14 mouse cellular contexts compared by ENCODE assay signal in genomic region chr2:57225236-57225635, GRCm38 (mm10). TPM values are rescaled to one million over a fixed set of nuclear protein-coding genes. Genes with fewer than 3 reads are reported as not detected.
A peak's percentile ranks its signal among the peaks of the same experiment; 100 is the strongest.
DNase-seq lines count a peak whose midpoint lies in the region; ATAC-seq and TF ChIP-seq lines count a peak whose summit lies in the region.
"Had no signal": no experiment of that assay in that cellular context is flagged by ENCODE, and none has a peak within 500 bp of the region (broad histone marks: within the 10 kb centered on the region; RNA-seq: fewer than 3 reads in every experiment).

No protein-coding gene starts in this region.

- peak; percentile 15 for DNase-seq in kidney, postnatal 0 days (ENCODE audit: low spot score)
- no peak for DNase-seq in kidney, postnatal 4 days
- DNase-seq in midbrain, embryonic 14.5 days, result peak; percentile 18
- peak; percentile 64 for DNase-seq in brain, embryonic 14.5 days (ENCODE audit: low read depth)
- DNase-seq in stomach, postnatal 0 days (ENCODE audit: low spot score), result peak; percentile 37
- no peak for DNase-seq in layer of hippocampus, adult 9-10 months (ENCODE audit: low spot score)
- DNase-seq: adrenal gland, postnatal 25 days; kidney, adult 8-10 months; thymus, postnatal 36 days had no signal

- no peaks in the 10 kb centered on the region for H3K9me3 ChIP-seq in kidney, postnatal 0 days (replicated peaks; ENCODE audit: low read length)
- H3K9me3 ChIP-seq in midbrain, embryonic 14.5 days (ENCODE audit: control insufficient read depth, low read length), result no peaks in the 10 kb centered on the region
- H3K9me3 ChIP-seq in midbrain, embryonic 15.5 days, result no peaks in the 10 kb centered on the region
- no peaks in the 10 kb centered on the region for H3K9me3 ChIP-seq in stomach, postnatal 0 days (ENCODE audit: control insufficient read depth, low read length)
- H3K9me3 ChIP-seq: embryonic facial prominence, embryonic 15.5 days; heart, embryonic 12.5 days; liver, embryonic 15.5 days; midbrain, embryonic 12.5 days had no signal

- no peaks in the 10 kb centered on the region for H3K4me1 ChIP-seq in kidney, postnatal 0 days (replicated peaks; ENCODE audit: insufficient read depth, low read length)
- no peaks in the 10 kb centered on the region for H3K4me1 ChIP-seq in midbrain, embryonic 14.5 days (ENCODE audit: control insufficient read depth, insufficient read depth, low read length)
- no peaks in the 10 kb centered on the region for H3K4me1 ChIP-seq in midbrain, embryonic 15.5 days
- no peaks in the 10 kb centered on the region for H3K4me1 ChIP-seq in stomach, postnatal 0 days (replicated peaks; ENCODE audit: control insufficient read depth, insufficient read depth)
- H3K4me1 ChIP-seq: embryonic facial prominence, embryonic 15.5 days had no signal

- no peak for TF ChIP-seq EP300 in stomach, postnatal 0 days (optimal IDR thresholded peaks at IDR 0.05)

- no peak overlapping the region for H3K4me2 ChIP-seq in kidney, postnatal 0 days (ENCODE audit: low read length)
- no peak overlapping the region for H3K4me2 ChIP-seq in midbrain, embryonic 14.5 days (ENCODE audit: low read length)
- no peak overlapping the region for H3K4me2 ChIP-seq in midbrain, embryonic 15.5 days
- H3K4me2 ChIP-seq in stomach, postnatal 0 days (replicated peaks; ENCODE audit: low read depth), result no peak overlapping the region
- H3K4me2 ChIP-seq: embryonic facial prominence, embryonic 15.5 days; heart, embryonic 12.5 days; liver, embryonic 15.5 days; midbrain, embryonic 12.5 days had no signal

- H3K9ac ChIP-seq in kidney, postnatal 0 days (ENCODE audit: low read depth, low read length), result no peak overlapping the region
- H3K9ac ChIP-seq in midbrain, embryonic 14.5 days (replicated peaks; ENCODE audit: low read length), result no peak overlapping the region
- no peak overlapping the region for H3K9ac ChIP-seq in midbrain, embryonic 15.5 days
- H3K9ac ChIP-seq in stomach, postnatal 0 days (ENCODE audit: low read length), result no peak overlapping the region
- H3K9ac ChIP-seq: embryonic facial prominence, embryonic 15.5 days; heart, embryonic 12.5 days; liver, embryonic 15.5 days; midbrain, embryonic 12.5 days had no signal

- no peak overlapping the region for H3K27ac ChIP-seq in kidney, postnatal 0 days
- H3K27ac ChIP-seq in midbrain, embryonic 14.5 days (replicated peaks; ENCODE audit: low read depth, low read length), result no peak overlapping the region
- H3K27ac ChIP-seq in midbrain, embryonic 15.5 days, result no peak overlapping the region
- no peak overlapping the region for H3K27ac ChIP-seq in stomach, postnatal 0 days (replicated peaks)
- H3K27ac ChIP-seq: embryonic facial prominence, embryonic 15.5 days; liver, embryonic 15.5 days; midbrain, embryonic 12.5 days had no signal

- TF ChIP-seq CTCF in kidney, postnatal 0 days (IDR thresholded peaks at IDR 0.05; ENCODE audit: low read depth), result no peak
- no peak for TF ChIP-seq CTCF in brain, embryonic 14.5 days (IDR thresholded peaks at IDR 0.05; ENCODE audit: borderline replicate concordance, extremely low read depth, insufficient read depth, insufficient read length)
- TF ChIP-seq CTCF in stomach, postnatal 0 days (IDR thresholded peaks at IDR 0.05; ENCODE audit: low read depth), result no peak

- 52% methylated on average over 2 of the region's 2 CpGs for WGBS in kidney, postnatal 0 days
- WGBS in midbrain, embryonic 14.5 days, result 71% methylated on average over 2 of the region's 2 CpGs
- 57% methylated on average over 2 of the region's 2 CpGs for WGBS in midbrain, embryonic 15.5 days
- WGBS in stomach, postnatal 0 days, result 28% methylated on average over 2 of the region's 2 CpGs

- no peak overlapping the region for H3K4me3 ChIP-seq in kidney, postnatal 0 days (replicated peaks; ENCODE audit: low read depth, low read length)
- H3K4me3 ChIP-seq in midbrain, embryonic 14.5 days (replicated peaks; ENCODE audit: low read depth, low read length), result no peak overlapping the region
- H3K4me3 ChIP-seq in midbrain, embryonic 15.5 days, result no peak overlapping the region
- no peak overlapping the region for H3K4me3 ChIP-seq in stomach, postnatal 0 days (ENCODE audit: low read depth, low read length)
- H3K4me3 ChIP-seq: embryonic facial prominence, embryonic 15.5 days; heart, embryonic 12.5 days; liver, embryonic 15.5 days; midbrain, embryonic 12.5 days had no signal

- H3K27me3 ChIP-seq in kidney, postnatal 0 days (ENCODE audit: insufficient read depth, low read length), result no peaks in the 10 kb centered on the region
- H3K27me3 ChIP-seq in midbrain, embryonic 14.5 days (ENCODE audit: control insufficient read depth, insufficient read depth, low read length), result peaks cover 16% of the 10 kb centered on the region
- H3K27me3 ChIP-seq in midbrain, embryonic 15.5 days (replicated peaks), result peaks cover 10% of the 10 kb centered on the region
- H3K27me3 ChIP-seq in stomach, postnatal 0 days (ENCODE audit: control insufficient read depth, insufficient read depth, low read length), result no peaks in the 10 kb centered on the region
- H3K27me3 ChIP-seq: embryonic facial prominence, embryonic 15.5 days; liver, embryonic 15.5 days had no signal

- no peak for TF ChIP-seq POLR2A in brain, embryonic 14.5 days (IDR thresholded peaks at IDR 0.05; ENCODE audit: borderline replicate concordance, extremely low read depth, insufficient read depth, insufficient read length, poor library complexity, severe bottlenecking)

- no peak for ATAC-seq in kidney, postnatal 0 days (replicated peaks; ENCODE audit: low FRiP score, low read depth)
- no peak for ATAC-seq in midbrain, embryonic 14.5 days (ENCODE audit: low FRiP score, low TSS enrichment)
- ATAC-seq in midbrain, embryonic 15.5 days (replicated peaks), result no peak
- peak; percentile 87 for ATAC-seq in stomach, postnatal 0 days (ENCODE audit: low FRiP score, low TSS enrichment)

- H3K36me3 ChIP-seq in kidney, postnatal 0 days (ENCODE audit: insufficient read depth, low read length), result no peaks in the 10 kb centered on the region
- H3K36me3 ChIP-seq in midbrain, embryonic 14.5 days (ENCODE audit: control insufficient read depth, insufficient read depth, low read length), result no peaks in the 10 kb centered on the region
- no peaks in the 10 kb centered on the region for H3K36me3 ChIP-seq in midbrain, embryonic 15.5 days (replicated peaks)
- H3K36me3 ChIP-seq in stomach, postnatal 0 days (ENCODE audit: control insufficient read depth, insufficient read depth, low read length), result no peaks in the 10 kb centered on the region
- H3K36me3 ChIP-seq: embryonic facial prominence, embryonic 15.5 days; heart, embryonic 12.5 days; liver, embryonic 15.5 days; midbrain, embryonic 12.5 days had no signal

RNA-seq across cellular contexts. Expression of gene Gpd2, which starts 12.2 kb away (rescaled TPM):
- polyA plus RNA-seq in kidney, postnatal 0 days (2015; fragmentation: Nextera tagmentation; extraction: Ambion mirVana), result 11.9 and 15.4 TPM in 2 replicates
- 12.1 and 13.7 TPM in 2 replicates for polyA plus RNA-seq in midbrain, embryonic 14.5 days (2014; fragmentation: Nextera tagmentation; extraction: Ambion mirVana)
- 19.5 and 20.5 TPM in 2 replicates for polyA plus RNA-seq in midbrain, embryonic 15.5 days (2015; fragmentation: Nextera tagmentation; extraction: Ambion mirVana)
- 7.2 and 10.7 TPM in 2 replicates for polyA plus RNA-seq in brain, embryonic 14.5 days (2012; rRNA removed)
- polyA plus RNA-seq in stomach, postnatal 0 days (2015; fragmentation: Nextera tagmentation; extraction: Ambion mirVana), result 32.4 and 33.5 TPM in 2 replicates

Comparison
In these comparisons a context has a peak if more than half of its experiments do, and no peak if none do; other contexts are left out.
1. DNase-seq: peak in kidney, postnatal 0 days (single experiment), midbrain, embryonic 14.5 days (single experiment), brain, embryonic 14.5 days (single experiment) and stomach, postnatal 0 days (single experiment); none in kidney, postnatal 4 days (0 of 2) and layer of hippocampus, adult 9-10 months (single experiment).